Mouse (Mus musculus) Muller cell, postnatal 12 days (primary cell): ENCODE results near the gene Rgma.

Experiments used
- DNase-seq: peaks from one replicate; pipeline ENCODE4 v3.0.0-alpha.2; 2015; ENCODE audit errors: inconsistent ontology term

Rgma gene

DNA sequence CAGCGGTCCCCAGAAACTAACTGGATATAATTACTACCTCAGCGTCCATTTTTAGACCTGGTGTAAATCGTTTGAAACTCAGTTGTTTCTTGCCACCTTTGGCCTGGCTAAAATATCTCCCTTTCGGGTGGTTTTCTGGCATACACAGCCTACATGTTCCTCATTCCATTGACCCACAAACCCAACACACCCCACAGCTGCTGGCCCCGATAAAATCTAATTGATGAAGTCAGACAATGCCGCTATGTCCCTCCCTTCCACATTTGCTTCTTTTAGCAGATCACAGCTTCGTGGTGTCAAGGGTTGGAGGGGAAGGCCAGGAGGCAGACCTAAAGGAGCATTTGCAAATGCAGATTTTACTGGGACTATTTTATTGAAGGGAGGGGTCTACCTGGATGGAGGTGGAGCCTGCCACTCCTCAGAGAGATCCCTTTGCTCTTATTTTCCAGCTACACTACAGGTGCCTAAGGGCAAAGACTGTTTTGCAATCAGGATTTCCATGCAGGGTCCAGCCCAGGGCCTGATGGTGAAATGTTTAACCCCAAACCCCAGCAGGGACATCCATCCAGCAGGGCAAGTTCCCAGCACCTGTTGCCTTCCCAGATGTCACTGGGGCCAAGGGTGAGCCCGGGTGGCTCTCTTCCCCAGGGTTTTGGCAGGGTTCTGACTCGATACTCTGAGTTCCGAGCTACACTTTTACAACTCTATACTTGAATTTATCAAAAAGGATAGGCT, 3.6 kb upstream of the Rgma start:
- DNase-seq: peak; percentile 22

DNA sequence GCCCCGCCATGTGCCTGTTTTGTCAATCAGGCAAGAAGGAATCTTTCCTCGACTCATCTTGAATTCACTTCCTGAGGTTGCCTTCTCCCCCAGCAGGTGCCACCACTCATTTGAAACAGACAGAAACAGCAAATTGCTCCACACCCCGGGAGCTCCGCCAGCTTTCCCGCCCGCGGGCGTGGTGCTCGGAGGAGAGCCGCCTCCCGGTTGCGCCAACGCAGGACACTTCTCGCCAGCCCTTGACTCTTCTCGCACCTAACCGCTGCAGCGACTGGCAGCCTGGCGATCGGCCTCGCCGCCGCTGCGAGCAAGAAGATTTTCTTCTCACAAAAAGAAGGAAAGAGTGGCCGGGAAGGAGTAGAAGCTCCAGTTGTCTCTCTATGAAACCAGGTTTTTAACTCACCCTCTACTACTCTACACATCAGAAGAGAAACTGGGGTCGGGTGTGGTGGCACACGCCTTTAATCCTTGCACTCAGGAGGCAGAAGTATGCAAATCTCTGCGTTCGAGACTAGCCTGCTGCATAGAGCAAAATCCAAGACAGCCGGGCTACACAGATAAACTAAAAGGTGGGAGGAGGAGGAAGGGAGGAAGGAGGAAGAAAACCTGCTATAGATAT, 2.8 kb upstream of the Rgma start:
- DNase-seq: peak; percentile 84

DNA sequence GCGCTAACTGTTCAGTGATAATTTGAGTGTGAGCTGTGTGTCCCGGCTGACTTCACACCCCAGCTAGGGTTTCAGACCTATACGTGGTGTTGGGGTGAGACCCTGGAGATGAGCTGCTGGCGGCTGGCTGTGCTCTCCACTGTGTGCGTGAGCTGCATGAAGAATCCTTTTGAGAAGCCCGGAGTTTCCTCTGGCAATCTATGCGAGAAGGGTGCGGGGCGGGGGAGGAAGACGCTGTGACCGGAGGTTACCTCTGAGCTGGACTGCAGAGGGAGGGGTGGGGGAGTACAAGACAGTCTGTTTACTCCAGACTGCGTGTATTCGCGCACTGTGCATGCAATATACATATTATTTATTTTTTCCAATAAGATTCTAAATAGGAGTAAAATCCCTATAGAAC, 582 bp upstream of the Rgma start:
- peak; percentile 19 for DNase-seq

DNA sequence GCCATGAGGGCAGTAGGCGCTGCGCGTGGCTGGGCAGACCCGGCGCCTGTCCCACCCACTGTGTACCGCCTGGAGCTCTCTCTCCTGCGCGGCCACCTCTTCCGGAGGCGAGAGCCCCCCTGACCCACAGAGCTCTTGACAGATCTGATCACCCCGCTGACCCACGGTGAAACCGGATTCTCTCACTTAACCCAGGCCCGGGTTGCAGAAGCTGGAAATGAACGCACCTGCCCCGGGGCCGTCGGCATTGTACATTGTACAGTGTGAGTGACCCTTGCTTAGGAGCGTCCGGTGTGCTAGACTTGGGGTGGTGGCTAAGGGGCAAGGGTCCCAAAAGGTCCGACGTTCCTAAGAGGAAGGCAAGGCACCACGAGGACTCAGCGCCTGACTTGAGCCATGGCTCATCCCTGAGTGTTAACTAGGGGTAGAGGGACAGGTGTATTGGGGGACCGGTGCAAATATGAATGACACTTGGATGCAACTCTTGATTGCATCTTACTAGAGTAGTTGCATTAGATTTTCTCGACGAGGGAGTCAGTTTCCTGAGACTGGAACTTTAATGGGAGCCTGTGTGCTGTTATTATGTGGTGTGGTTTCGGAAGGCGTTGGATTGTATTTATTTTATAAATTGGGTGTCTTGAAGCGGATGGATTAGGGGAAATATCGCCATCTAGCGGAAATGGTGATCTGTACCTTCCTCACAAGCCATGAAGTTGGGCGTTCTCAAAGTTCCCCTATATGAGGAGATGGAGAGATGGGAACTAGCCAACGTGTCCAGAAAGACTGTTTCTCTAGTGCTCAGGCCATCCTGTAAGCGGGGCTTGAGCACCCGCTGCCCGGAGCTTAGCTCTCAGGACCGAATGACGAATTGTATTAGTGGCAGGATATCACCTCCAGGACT, 1.0 kb downstream of the Rgma start:
- DNase-seq: peak; percentile 76

DNA sequence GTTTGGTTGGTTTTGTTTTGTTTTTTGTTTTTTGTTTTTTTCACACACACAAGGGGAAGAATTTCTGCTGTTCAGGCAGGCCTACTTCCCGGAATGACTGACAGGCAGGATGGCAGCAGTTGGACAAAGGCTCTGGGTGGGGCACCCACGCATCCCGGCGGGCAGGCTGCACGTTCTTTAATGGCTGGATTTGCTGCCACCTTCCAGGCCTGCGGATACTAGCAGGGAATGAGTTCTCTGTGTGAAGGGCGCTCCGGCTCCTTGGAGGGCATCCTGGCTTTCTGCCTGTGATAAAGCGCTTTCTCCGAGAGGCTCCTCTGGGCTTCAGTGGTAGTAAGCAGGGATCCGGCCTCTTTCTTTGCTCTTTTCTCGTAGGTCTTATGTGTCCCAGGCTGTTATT, 2.0 kb downstream of the Rgma start:
- DNase-seq: no peak

DNA sequence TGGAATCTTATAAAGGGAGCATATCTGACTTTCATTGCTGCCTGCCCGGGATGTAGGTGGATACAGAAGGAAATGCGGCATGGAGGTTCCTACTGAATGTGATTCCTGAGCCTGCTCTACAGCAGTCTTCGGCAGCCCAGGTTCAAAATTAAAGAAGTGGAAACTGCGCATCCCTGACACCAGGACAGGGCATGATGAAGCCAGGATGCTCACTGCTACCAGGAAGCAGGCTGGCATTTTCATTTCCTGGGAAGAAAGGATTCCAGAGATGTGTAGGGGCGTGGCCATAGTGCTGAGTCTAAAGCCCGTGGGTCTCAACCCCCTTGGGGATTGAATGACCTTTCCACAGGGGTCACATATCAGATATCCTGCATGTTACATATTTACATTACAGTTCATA, 2.7 kb downstream of the Rgma start:
- no peak for DNase-seq

DNA sequence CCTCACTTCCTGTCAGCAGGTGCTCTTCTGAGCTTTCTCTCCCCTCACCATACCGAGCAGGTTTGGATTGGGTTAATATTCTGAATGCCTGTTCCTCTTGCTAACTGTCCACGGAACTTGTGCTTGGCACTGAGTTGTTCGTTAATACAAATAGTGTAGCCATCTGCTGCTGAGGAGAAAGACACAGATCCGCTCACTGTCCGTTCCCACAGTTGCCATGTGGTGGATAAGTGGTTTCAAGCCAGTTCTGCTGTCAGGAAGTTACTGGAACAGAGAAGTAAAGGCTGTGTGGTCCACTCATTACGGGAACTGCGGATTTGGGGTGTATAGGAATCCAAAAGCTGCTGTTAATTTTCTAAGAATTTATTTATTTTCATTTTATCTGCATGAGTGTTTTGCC, 7.5 kb downstream of the Rgma start:
- no peak for DNase-seq

DNA sequence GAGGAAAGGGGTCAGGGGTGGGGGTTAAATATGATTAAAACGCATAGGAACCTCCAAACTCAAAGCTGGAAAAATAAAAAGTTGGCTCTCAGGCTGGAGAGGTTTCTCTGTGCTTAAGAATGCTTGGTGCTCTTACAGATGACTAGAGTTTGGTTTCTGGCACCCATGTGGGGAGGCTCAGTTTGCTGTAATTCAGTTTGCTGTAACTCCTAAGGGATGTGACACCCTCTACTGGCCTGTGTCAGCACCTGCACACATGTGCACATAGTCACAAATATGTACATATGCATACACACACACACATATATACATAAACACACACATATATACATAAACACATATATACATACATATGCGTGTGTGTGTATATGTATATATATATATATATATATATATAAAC, 13.6 kb downstream of the Rgma start:
- DNase-seq: no peak

DNA sequence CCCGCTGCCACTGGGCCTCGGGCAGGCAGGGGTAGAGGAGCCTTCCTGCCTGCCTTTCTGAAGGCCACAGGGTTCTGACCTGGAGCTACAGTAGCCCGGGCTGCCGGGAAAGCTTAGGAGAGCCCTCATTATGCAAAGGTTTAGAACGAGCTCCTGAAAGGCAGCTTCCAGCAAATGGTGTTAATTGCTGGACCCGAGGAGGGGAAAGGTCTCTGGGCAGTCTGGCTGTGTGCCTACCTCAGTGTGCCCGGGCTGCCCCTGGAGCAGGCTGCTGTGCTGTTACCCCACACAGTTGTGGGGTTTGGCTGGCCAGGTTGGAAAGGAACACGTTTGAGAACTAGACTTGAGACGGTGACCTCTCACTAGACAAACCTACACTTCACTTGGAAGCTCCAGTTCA, 14.1 kb downstream of the Rgma start:
- no peak for DNase-seq

DNA sequence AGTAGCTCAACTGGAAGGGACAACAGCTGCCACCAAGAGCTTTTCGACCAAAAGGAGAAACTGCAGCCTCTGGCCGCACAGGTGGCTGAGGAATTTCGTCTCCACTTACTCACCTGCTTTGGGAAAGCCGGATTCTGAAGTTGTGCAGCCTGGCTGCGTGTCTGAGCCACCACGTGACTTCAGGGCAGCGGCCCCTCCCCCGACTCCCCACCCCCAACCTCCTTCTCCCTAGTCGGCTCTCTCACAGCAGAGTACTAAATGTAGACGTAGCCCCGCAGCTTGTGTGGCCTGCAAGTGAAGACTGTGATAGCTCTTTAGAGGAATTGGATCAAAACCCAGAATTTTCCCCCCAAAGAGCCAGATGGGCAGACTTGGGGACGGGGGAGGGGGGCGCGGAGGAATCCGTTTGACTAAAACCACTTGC, 14.6 kb downstream of the Rgma start:
- peak; percentile 42 for DNase-seq

DNA sequence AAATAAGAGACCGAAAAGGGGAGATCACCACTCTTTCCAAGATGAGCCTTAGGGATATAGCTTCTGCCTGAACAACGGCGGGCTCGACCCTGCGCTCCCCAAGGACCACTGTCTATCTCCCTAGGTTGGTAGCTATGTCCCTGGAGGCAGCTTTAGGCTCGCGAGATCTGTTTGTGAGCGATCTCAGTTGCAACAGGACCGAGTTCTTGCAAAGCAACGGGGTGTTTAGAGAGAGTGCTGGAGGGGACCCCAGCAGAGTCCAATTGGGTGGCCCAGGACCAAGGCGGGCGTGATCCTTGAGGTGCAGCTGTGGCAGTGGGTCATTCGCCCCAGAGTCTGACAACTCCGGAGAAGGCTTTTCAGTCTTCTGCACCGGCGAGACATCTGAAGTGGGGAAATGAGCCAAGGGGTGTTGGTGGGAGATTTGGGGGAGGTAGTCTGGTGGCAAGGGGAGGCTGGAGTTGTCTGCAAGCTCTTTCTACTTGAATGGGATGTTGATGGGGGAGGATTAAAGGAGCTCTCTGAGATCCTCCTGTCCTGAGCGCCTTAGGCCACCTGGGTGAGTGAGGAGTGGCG, 15.2 kb downstream of the Rgma start:
- DNase-seq: no peak

DNA sequence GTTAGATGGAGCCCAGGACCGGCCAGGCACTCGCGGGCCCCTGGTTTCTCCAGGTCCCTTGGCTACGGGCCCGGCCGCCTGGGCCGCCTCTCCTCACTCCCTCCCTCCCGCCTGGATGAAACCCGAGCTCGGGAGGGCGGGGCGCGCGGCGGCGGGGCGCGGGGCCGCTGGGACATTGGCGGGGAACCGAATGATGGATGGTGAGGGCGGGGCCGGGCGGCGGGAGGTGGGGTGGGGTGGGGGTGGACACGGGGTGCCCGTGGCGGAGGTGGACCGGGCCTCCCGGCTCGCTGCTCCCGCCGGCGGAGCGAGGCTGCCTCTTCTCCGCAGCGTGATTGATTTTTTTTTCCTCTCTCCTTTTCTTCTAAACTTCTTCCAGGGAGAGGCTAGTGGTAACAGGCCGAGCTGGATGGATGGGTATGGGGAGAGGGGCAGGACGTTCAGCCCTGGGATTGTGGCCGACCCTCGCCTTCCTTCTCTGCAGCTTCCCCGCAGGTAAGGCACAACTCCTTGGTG, 15.8 kb downstream of the Rgma start:
- DNase-seq: peak; percentile 98

DNA sequence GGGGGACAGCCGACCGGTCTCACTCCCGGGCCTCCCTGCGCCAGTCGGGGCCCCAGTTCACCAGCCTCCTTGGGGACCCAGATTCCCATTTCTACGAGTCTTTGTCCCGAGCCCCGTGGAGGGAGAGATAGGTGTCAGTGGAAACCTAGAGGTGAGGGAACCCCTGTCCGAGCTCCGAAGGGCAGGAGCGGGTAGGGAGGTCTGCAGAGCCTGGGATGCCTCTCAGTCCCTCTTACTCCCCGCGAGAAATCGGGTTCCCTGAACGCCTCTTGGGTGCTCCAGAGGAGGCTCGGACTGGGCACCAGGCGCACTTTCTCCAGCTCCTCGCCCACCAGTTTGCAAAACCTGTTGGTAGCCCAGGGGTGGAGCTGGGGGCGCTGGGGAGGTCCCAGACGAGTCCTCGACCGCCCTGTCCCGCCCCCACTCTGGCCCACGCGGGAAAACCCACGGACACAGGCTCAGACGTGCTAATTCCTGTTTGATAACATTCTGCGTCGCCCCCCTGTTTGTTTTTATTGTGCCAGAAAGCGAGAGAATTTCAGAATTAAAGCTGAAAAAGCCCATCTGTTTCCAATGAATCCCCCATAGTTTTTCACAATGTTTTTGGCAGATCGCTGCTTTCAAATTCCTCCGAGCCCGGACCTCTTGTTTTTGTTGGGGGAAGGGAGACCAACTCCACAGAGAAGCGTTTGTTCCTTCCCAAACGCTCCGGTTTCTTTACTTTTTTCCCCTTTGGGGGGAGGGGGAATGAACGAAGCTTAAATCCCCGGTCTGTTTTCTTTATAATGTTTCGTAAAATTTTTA, 16.4 kb downstream of the Rgma start:
- DNase-seq: peak; percentile 70

DNA sequence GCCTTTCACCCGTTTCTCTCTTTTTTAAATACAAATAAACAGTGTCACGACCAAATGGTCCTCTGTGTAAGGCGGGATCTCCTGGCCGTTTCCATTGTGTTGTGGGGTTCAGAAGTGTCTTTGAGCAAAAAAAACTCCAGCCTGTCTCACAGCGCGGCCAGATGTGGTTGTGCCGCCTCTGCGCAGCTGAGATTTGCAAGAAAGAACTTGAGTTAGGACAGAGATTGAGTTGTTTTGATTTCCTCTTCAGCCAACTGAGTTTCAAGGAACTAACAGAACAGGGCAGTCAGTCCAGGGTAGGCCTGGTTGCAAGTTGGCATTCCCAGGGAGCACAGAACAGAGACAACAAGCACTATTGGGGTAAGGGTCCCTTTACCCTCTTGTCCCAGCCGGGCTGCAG, 17.1 kb downstream of the Rgma start:
- peak; percentile 40 for DNase-seq

DNA sequence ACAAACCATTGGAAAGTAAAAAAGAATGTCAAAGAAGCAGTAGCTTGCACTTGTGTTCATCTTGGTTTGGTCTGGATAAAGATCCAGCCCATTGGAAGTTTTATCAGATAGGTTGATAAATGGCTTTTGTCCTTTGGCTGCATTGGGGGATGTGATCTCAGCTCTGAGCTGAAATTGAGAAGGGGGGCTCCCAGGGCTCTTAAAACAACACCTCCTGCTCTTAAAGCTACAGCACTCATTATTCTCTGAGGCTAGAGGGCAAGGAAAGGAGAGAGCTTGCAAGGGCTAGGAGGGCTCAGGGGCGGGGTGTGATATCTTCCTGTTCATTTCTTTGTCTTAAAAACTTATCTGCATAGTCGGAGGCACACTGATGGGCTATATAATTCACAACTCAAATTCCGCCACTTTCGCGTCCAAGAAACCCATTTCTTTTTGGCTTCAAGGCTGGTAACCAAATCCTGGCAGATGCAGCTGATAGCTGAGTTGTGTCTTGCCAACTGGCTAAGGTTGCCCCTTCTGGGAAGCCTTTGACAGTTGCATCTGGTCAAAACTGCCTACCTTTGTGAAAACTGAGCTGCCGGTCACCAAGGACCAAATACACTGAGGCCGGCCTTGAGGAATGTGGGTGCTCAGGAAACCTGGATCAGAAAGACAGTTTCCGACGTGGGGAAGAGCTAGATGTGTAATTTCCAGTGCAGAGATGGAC, 18.2 kb downstream of the Rgma start:
- DNase-seq: peak; percentile 17

DNA sequence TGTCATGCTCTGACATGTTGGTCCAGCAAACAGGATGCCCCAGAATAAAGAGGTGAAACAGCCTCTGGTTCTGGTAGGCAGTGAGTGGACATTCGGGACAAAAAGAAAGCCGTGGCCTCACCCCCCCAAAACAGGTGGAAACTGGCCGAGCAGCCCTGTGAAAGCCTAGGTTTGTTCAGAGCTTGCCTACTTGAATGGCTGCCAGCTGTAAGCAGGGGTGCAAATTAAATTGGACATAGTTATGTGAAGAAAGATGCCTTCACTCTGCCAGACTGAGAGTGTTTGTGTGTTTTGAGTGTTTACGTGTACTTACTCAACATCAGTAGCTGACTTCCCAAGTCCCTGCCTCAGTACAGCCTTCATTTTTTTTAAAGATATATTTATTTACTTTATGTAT, 18.7 kb downstream of the Rgma start:
- peak; percentile 17 for DNase-seq

DNA sequence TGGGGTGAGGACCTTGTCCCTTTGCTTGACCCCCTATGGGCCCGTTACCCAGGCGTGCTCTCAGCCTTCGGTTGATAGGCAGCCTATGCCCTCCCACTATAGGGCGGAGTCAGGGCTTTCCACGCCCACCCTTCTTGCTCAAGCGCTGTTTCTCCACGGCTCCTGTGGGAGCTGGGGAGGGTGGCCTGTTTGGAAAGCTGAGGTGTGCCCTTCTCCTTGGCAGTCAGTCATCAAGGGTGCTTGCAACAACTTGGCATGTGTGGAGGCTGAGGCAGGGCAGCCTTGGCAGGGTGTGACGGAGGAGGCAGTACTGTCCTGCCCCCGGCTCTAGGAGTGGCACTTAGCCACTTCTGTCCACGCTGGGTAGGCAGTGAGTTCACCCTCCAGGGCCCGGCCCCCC, 23.0 kb downstream of the Rgma start:
- DNase-seq: peak; percentile 42

DNA sequence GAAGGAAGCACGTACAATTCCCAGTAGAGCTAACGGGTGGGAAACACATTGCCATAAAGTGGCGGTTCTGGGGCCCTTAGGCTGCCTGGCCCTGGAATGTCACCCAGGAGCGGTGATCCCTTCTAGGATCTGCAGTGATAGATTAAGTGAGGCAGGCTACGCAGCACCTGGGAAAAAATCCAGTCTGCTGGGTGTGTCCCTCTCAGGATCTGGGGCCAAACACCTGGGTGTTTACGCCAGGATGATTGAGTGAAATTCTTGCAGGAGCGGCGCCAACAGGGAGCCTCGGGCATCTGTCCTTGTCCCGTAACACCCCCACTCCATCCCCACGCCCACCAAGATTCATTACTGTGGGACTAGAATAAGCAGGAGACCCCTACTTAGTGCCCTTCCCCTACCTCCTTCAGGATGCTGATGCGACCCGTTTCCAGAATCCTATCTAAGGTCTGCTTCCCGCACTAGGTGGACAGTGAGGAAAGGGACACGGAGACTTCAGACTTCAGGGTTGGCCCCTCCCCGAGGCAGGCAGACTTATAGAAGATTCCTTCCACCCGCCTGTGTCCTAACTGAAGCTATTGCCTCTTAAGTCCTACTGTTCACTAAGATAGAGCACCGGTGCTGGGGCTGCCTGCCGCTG, 23.6 kb downstream of the Rgma start:
- DNase-seq: no peak

DNA sequence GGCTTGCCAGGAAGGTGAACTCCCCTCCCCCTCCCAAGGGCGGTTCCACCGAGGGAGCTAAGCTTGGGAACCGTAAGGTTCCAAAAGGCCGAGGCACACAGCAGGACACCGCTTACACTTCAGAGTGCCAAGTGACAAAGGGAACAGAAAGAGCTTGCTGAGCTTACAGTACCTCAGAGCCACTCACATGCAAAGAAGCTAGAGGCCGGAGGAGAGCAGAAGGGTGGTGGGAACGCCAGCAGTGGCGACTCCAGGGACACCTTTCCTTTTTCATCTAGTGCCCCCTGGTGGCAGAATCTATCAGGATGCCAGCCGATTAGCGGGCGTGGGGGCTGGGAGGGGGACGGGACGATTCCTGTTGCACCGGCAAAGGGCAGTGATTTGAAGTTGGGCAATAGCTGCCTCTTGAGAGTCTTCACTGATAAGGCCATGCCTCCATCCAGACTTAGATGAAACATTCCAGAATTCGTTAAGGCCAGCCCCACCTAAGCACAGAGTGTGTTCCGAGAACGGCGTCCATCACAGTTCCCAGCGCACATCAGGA, 24.3 kb downstream of the Rgma start:
- peak; percentile 82 for DNase-seq
